Mouse (Mus musculus): Measurements from ENCODE around the gene Etl4. TPM values are rescaled to one million over a fixed set of nuclear protein-coding genes. Genes with fewer than 3 reads are reported as not detected.
"Not testable (repeated sequence)": the region's sequence is repeated elsewhere in the genome, so short reads cannot be mapped to it uniquely, and the experiment has no call there.

Gene Etl4
- total and polyA plus RNA-seq, 2 experiments from 2014 or later: 4.8 to 10.9 TPM

GRCm38 (mm10) chr2:20377026-20377425 lies 467.4 kb downstream of the Etl4 start:
- no peak for ATAC-seq (ENCODE audit: low FRiP score)
- H3K4me3 ChIP-seq (ENCODE audit: low read depth, low read length): no peak overlapping the region
- no peak overlapping the region for H3K27ac ChIP-seq (ENCODE audit: low read depth, low read length)
- H3K9ac ChIP-seq (replicated peaks; ENCODE audit: low read length, poor library complexity, severe bottlenecking): no peak overlapping the region
- H3K4me1 ChIP-seq (ENCODE audit: insufficient read depth, low read length): no peaks in the 10 kb centered on the region
- H3K4me2 ChIP-seq (ENCODE audit: low read depth, low read length, poor library complexity, severe bottlenecking): no peak overlapping the region
- no peaks in the 10 kb centered on the region for H3K36me3 ChIP-seq (ENCODE audit: insufficient read depth, low read length)
- TF ChIP-seq CTCF (IDR thresholded peaks at IDR 0.05): no peak
- whole genome bisulfite sequencing: 88% methylated on average over 2 of the region's 2 CpGs
- DNase-seq (ENCODE audit: low spot score): peak; percentile 19
- H3K27me3 ChIP-seq (ENCODE audit: insufficient read depth, low read length): no peaks in the 10 kb centered on the region
- H3K9me3 ChIP-seq (ENCODE audit: low read length): no peaks in the 10 kb centered on the region

- not testable (repeated sequence) for H3K27ac ChIP-seq (ENCODE audit: low read depth, low read length); ATAC-seq (ENCODE audit: low FRiP score); H3K4me1 ChIP-seq (ENCODE audit: insufficient read depth, low read length); DNase-seq (ENCODE audit: low spot score); H3K9ac ChIP-seq (replicated peaks; ENCODE audit: low read length, poor library complexity, severe bottlenecking); H3K4me2 ChIP-seq (ENCODE audit: low read depth, low read length, poor library complexity, severe bottlenecking); H3K27me3 ChIP-seq (ENCODE audit: insufficient read depth, low read length); H3K9me3 ChIP-seq (ENCODE audit: low read length); H3K4me3 ChIP-seq (ENCODE audit: low read depth, low read length); H3K36me3 ChIP-seq (ENCODE audit: insufficient read depth, low read length)
- WGBS: 87% methylated on average over 4 of the region's 8 CpGs
These were observed 471.3 kb downstream of the Etl4 start for GRCm38 (mm10) chr2:20380874-20381273.

DNA sequence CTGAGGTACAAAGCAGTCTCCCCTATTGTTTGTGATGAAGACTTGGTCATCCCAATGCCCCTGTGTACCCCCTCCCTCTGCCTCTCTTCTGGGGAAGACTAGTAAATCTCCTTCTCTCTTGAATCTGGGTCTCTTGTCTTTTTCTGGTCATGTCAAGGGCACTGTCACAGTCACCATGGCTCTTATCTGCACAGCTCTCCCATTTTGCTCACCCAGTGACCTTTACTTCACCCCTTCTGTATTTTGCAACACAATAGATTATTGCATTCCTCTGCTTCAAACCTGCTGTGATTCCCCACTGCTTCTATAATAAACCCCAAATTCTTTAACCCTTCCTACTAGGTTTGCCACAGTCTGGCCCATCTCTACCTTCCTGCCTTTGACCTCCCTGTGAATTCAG lies 484.5 kb downstream of the Etl4 start:
- Histone ChIP-seq H3K4me3 (ENCODE audit: low read depth, low read length) (no peak overlapping the region), H3K36me3 (ENCODE audit: insufficient read depth, low read length) (no peaks in the 10 kb centered on the region), H3K9me3 (ENCODE audit: low read length) (no peaks in the 10 kb centered on the region), H3K27me3 (ENCODE audit: insufficient read depth, low read length) (no peaks in the 10 kb centered on the region), H3K4me2 (ENCODE audit: low read depth, low read length, poor library complexity, severe bottlenecking) (no peak overlapping the region), H3K27ac (ENCODE audit: low read depth, low read length) (no peak overlapping the region), H3K9ac (replicated peaks; ENCODE audit: low read length, poor library complexity, severe bottlenecking) (no peak overlapping the region), H3K4me1 (ENCODE audit: insufficient read depth, low read length) (no peaks in the 10 kb centered on the region)
- ATAC-seq (ENCODE audit: low FRiP score) (no peak), DNase-seq (ENCODE audit: low spot score) (no peak)
- TF ChIP-seq CTCF (IDR thresholded peaks at IDR 0.05): no peak

- no peak for ATAC-seq (ENCODE audit: low FRiP score)
- TF ChIP-seq CTCF (IDR thresholded peaks at IDR 0.05): no peak
- Histone ChIP-seq H3K4me1 (ENCODE audit: insufficient read depth, low read length) (no peaks in the 10 kb centered on the region), H3K9me3 (ENCODE audit: low read length) (no peaks in the 10 kb centered on the region), H3K36me3 (ENCODE audit: insufficient read depth, low read length) (no peaks in the 10 kb centered on the region), H3K27ac (ENCODE audit: low read depth, low read length) (no peak overlapping the region), H3K4me3 (ENCODE audit: low read depth, low read length) (no peak overlapping the region), H3K9ac (replicated peaks; ENCODE audit: low read length, poor library complexity, severe bottlenecking) (no peak overlapping the region), H3K4me2 (ENCODE audit: low read depth, low read length, poor library complexity, severe bottlenecking) (no peak overlapping the region), H3K27me3 (ENCODE audit: insufficient read depth, low read length) (no peaks in the 10 kb centered on the region)
- WGBS: 77% methylated on average over 6 of the region's 6 CpGs
- no peak for DNase-seq (ENCODE audit: low spot score)
These were observed 487.4 kb downstream of the Etl4 start for GRCm38 (mm10) chr2:20396978-20397377.

DNA sequence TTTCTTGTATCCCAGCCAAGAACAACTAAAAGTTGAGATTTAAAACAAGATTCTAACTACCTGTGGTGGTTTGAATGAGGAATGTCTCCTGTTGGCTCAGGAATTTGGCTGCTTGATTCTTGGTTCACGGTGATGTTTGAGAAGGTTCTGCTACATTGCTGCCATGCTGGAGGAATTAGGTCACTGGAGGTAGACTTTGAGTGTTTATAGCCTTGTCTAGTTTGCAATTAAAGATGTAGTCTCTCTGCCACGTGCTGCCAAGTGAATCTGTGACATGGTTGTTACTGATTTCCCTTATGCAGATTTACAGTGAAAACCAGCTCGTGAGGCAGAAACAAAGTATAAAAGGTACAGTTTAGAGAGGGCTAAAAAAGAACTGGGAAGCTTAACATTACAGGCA lies 491.0 kb downstream of the Etl4 start:
- 68% methylated on average over 3 of the region's 3 CpGs for WGBS

GRCm38 (mm10) chr2:20404395-20404794 lies 494.8 kb downstream of the Etl4 start:
- whole genome bisulfite sequencing: 60% methylated on average over 1 of the region's 1 CpGs
- TF ChIP-seq CTCF (IDR thresholded peaks at IDR 0.05): no peak

More for the DNA sequence above, 491.0 kb downstream of the Etl4 start:
- no peak for TF ChIP-seq CTCF (IDR thresholded peaks at IDR 0.05)
- Histone ChIP-seq H3K9me3 (ENCODE audit: low read length) (no peaks in the 10 kb centered on the region), H3K27ac (ENCODE audit: low read depth, low read length) (no peak overlapping the region), H3K27me3 (ENCODE audit: insufficient read depth, low read length) (no peaks in the 10 kb centered on the region), H3K4me1 (ENCODE audit: insufficient read depth, low read length) (no peaks in the 10 kb centered on the region), H3K4me2 (ENCODE audit: low read depth, low read length, poor library complexity, severe bottlenecking) (no peak overlapping the region), H3K9ac (replicated peaks; ENCODE audit: low read length, poor library complexity, severe bottlenecking) (no peak overlapping the region), H3K4me3 (ENCODE audit: low read depth, low read length) (no peak overlapping the region), H3K36me3 (ENCODE audit: insufficient read depth, low read length) (no peaks in the 10 kb centered on the region)
- ATAC-seq (ENCODE audit: low FRiP score): no peak
- DNase-seq (ENCODE audit: low spot score): no peak

More at GRCm38 (mm10) chr2:20404395-20404794, 494.8 kb downstream of the Etl4 start:
- no peak overlapping the region for H3K4me3 ChIP-seq (ENCODE audit: low read depth, low read length)
- no peaks in the 10 kb centered on the region for H3K9me3 ChIP-seq (ENCODE audit: low read length)
- ATAC-seq (ENCODE audit: low FRiP score) (no peak), DNase-seq (ENCODE audit: low spot score) (no peak)
- no peaks in the 10 kb centered on the region for H3K27me3 ChIP-seq (ENCODE audit: insufficient read depth, low read length)
- H3K4me1 ChIP-seq (ENCODE audit: insufficient read depth, low read length): no peaks in the 10 kb centered on the region
- H3K4me2 ChIP-seq (ENCODE audit: low read depth, low read length, poor library complexity, severe bottlenecking): no peak overlapping the region
- H3K36me3 ChIP-seq (ENCODE audit: insufficient read depth, low read length): no peaks in the 10 kb centered on the region
- no peak overlapping the region for H3K27ac ChIP-seq (ENCODE audit: low read depth, low read length)
- H3K9ac ChIP-seq (replicated peaks; ENCODE audit: low read length, poor library complexity, severe bottlenecking): no peak overlapping the region

Measured in midbrain, postnatal 0 days (tissue).